Mouse (Mus musculus) C2C12 (cell line): Measurements from ENCODE around the gene Prrg4.

Experiments
- CTCF ChIP-seq: IDR thresholded peaks from one replicate; pipeline ENCODE4 v1.5.1; 2011; ENCODE audit not compliant: control insufficient read depth, insufficient read depth, insufficient read length
- MYOG ChIP-seq: IDR thresholded peaks from one replicate; pipeline ENCODE4 v1.6.1; 2011; ENCODE audit not compliant: control insufficient read depth, insufficient read length; ENCODE audit errors: extremely low read depth

DNA sequence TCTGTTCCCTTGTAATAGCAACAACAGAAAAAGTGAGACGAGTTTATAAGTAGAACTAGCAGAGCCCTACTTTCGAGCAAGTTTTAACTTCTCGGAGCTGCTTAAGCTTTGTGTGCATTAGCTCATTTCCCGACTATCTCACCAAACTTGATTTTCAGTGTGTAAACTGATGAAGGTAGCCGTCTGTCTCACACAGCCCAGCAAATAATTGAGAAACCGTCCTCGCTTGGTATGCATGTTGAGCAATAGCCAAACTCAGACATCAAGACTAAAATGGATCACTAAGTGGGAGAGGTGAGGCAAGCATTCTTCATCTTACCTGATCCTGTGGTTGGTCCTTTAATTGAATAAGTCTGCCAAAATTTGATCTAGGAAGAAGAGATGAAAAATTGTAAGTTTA is 7.9 kb downstream of the Prrg4 start:
- TF ChIP-seq CTCF (no peak), MYOG (no peak)
